In the genomic region with DNA sequence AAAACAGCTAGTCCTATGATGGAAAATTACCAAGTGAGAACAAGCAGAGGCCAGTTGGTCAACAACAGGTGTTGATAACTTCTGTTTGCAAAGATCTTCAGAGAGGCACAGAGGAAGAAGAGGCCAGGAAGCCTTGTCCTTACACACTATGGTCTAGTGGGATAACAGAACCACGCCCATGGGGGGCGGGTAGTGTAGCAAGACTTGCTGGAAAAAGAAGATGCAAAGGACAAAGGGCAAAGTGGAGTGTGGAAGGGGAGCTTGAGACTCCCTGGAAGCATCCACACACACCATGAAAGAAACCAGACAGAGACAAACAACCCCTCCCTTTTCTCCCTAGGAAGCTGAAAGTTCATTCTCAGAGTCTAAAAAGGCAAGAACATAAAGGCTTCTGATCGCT, we compare ENCODE assay signal across 22 mouse cellular contexts. TPM values are rescaled to one million over a fixed set of nuclear protein-coding genes. Genes with fewer than 3 reads are reported as not detected.
DNase-seq lines count a peak whose midpoint lies in the region; ATAC-seq and TF ChIP-seq lines count a peak whose summit lies in the region.
"Had no signal": no experiment of that assay in that cellular context is flagged by ENCODE, and none has a peak within 500 bp of the region (broad histone marks: within the 10 kb centered on the region; RNA-seq: fewer than 3 reads in every experiment).

No protein-coding gene starts in this region.

- TF ChIP-seq EP300 in ES-Bruce4 (IDR thresholded peaks at IDR 0.05; ENCODE audit: insufficient read depth, low read depth, low read length): no peak

- H3K27ac ChIP-seq in ES-Bruce4 (ENCODE audit: insufficient read depth, low read length): peak overlapping the region; percentile 51
- H3K27ac ChIP-seq in ES-E14 (ENCODE audit: insufficient read depth, low read depth, low read length, poor library complexity, severe bottlenecking): peak overlapping the region; percentile 34; the same call in 1 of the 2 replicates
- peak overlapping the region; percentile 54; the same call in 1 of the 2 replicates for H3K27ac ChIP-seq in liver, embryonic 13.5 days
- H3K27ac ChIP-seq: embryonic facial prominence, embryonic 12.5 days; left cerebral cortex, adult 2 months; limb, embryonic 12.5 days had no signal

- no peaks in the 10 kb centered on the region for H3K27me3 ChIP-seq in ES-Bruce4 (ENCODE audit: control insufficient read depth, insufficient read depth, low read length, poor library complexity, severe bottlenecking)
- H3K27me3 ChIP-seq in liver, embryonic 13.5 days: no peaks in the 10 kb centered on the region
- H3K27me3 ChIP-seq: embryonic facial prominence, embryonic 12.5 days; limb, embryonic 12.5 days; Patski had no signal

- no peak for TF ChIP-seq POLR2A in ES-Bruce4 (IDR thresholded peaks at IDR 0.05; ENCODE audit: insufficient read depth, low read length)

- DNase-seq in kidney, postnatal 14 days: peak; percentile 57
- DNase-seq in kidney, adult 9 months: no peak
- DNase-seq in ES-E14 (ENCODE audit: low read depth, low spot score): no peak
- peak; percentile 60 for DNase-seq in liver, embryonic 13.5 days
- DNase-seq in layer of hippocampus, adult 11-12 months (ENCODE audit: low spot score): no peak
- no peak for DNase-seq in left cerebral cortex, postnatal 36 days (ENCODE audit: low spot score in 2 of 2)
- DNase-seq: adrenal gland, postnatal 36 days; cerebellum, adult 8-10 months; forebrain, postnatal 0 days; kidney, adult 8-10 months; lung, embryonic 14.5 days; midbrain, embryonic 14.5 days; retina, postnatal 1 day; right cerebral cortex, postnatal 4 days had no signal

- no peak for TF ChIP-seq CTCF in ES-Bruce4 (IDR thresholded peaks at IDR 0.05; ENCODE audit: low read depth, low read length)

- intact Hi-C loops in left cerebral cortex, postnatal 36 days (cut with DNase I): no loop called here

- no peak for ATAC-seq in liver, embryonic 13.5 days (ENCODE audit: low read depth)
- ATAC-seq: forebrain, postnatal 0 days; hindbrain, embryonic 16.5 days; Patski had no signal

- H3K36me3 ChIP-seq in ES-Bruce4 (ENCODE audit: control insufficient read depth, insufficient read depth, low read length, poor library complexity, severe bottlenecking) (peaks cover 2% of the 10 kb centered on the region; the same call in 1 of the 2 replicates), ES-E14 (ENCODE audit: control insufficient read depth, insufficient read depth, low read length, poor library complexity, severe bottlenecking) (0 out of 2 replicates have a peak, but pooled peaks cover 4% of the 10 kb centered on the region)
- H3K36me3 ChIP-seq in liver, embryonic 13.5 days: peaks cover 3% of the 10 kb centered on the region; the same call in 1 of the 2 replicates

- H3K4me2 ChIP-seq in liver, embryonic 13.5 days: peak overlapping the region; percentile 48
- H3K4me2 ChIP-seq: embryonic facial prominence, embryonic 12.5 days; limb, embryonic 12.5 days; lung, embryonic 14.5 days had no signal

- H3K9me3 ChIP-seq in ES-Bruce4 (replicated peaks; ENCODE audit: control insufficient read depth, insufficient read depth, low read length, poor library complexity, severe bottlenecking): no peaks in the 10 kb centered on the region
- no peaks in the 10 kb centered on the region for H3K9me3 ChIP-seq in ES-E14 (ENCODE audit: control insufficient read depth, insufficient read depth, low read depth, low read length)
- no peaks in the 10 kb centered on the region for H3K9me3 ChIP-seq in liver, embryonic 13.5 days (replicated peaks)
- H3K9me3 ChIP-seq: embryonic facial prominence, embryonic 12.5 days; limb, embryonic 12.5 days had no signal

- H3K9ac ChIP-seq in ES-Bruce4 (ENCODE audit: low read depth, poor library complexity, severe bottlenecking) (no peak overlapping the region), ES-E14 (ENCODE audit: insufficient read depth, low read depth, low read length, poor library complexity, severe bottlenecking) (no peak overlapping the region)
- H3K9ac ChIP-seq in liver, embryonic 13.5 days: peak overlapping the region; percentile 8; the same call in 1 of the 2 replicates
- H3K9ac ChIP-seq: embryonic facial prominence, embryonic 12.5 days; forebrain, postnatal 0 days; limb, embryonic 12.5 days; lung, embryonic 14.5 days had no signal

- no peak overlapping the region for H3K4me3 ChIP-seq in ES-Bruce4 (ENCODE audit: low read depth, low read length)
- H3K4me3 ChIP-seq in ES-E14 (ENCODE audit: insufficient read depth in 1 of 2, low read depth in 1 of 2, low read length in 2 of 2, poor library complexity in 1 of 2, severe bottlenecking in 1 of 2): no peak overlapping the region
- no peak overlapping the region for H3K4me3 ChIP-seq in liver, embryonic 13.5 days (replicated peaks)
- H3K4me3 ChIP-seq: embryonic facial prominence, embryonic 12.5 days; left cerebral cortex, adult 2 months; limb, embryonic 12.5 days had no signal

- peaks cover 1% of the 10 kb centered on the region for H3K4me1 ChIP-seq in ES-Bruce4 (ENCODE audit: control insufficient read depth, insufficient read depth, low read length)
- peaks cover 12 to 13% of the 10 kb centered on the region in 2 experiments for H3K4me1 ChIP-seq in ES-E14 (ENCODE audit: control insufficient read depth in 2 of 2, insufficient read depth in 2 of 2, low read length in 2 of 2, poor library complexity in 1 of 2)
- peaks cover 82% of the 10 kb centered on the region for H3K4me1 ChIP-seq in liver, embryonic 13.5 days (replicated peaks)

- in situ Hi-C loops in ES-E14 (cut with MboI; ENCODE audit: low sequenced_read_pairs in 2 of 2, unreplicated experiment in 2 of 2): no loop called here

- 34% methylated on average over 3 of the region's 3 CpGs for WGBS in liver, embryonic 13.5 days (ENCODE audit: insufficient replicate concordance)

TF ChIP-seq in ES-E14, 5 proteins besides CTCF, POLR2A, EP300 and RAD21:
- TF ChIP-seq ZNF384 (IDR thresholded peaks at IDR 0.05; ENCODE audit: low read depth, low read length) (no peak), MAFK (IDR thresholded peaks at IDR 0.05; ENCODE audit: insufficient read depth, low read depth, low read length) (no peak), HCFC1 (IDR thresholded peaks at IDR 0.05; ENCODE audit: borderline replicate concordance, insufficient read depth, low read length) (no peak), ZC3H11A (IDR thresholded peaks at IDR 0.05; ENCODE audit: borderline replicate concordance, low read depth, low read length) (no peak), CHD2 (IDR thresholded peaks at IDR 0.05; ENCODE audit: low read depth, low read length) (no peak)

RNA-seq across cellular contexts. Expression of a gene that starts 3.8 kb away (rescaled TPM):
- polyA plus RNA-seq in ES-Bruce4 (2011; ENCODE audit: insufficient read depth, insufficient read length, low read depth, missing spikeins): 68.6 and 71.0 TPM in 2 replicates
- 62.7 and 72.4 TPM in 2 replicates for total RNA-seq in ES-E14 (2012; rRNA removed)
- 10.0 and 11.7 TPM in 2 replicates for polyA plus RNA-seq in liver, embryonic 13.5 days (2015; fragmentation: Nextera tagmentation; extraction: Ambion mirVana)
- 10 to 100 TPM; 57.6 to 70.1 TPM for total RNA-seq in left cerebral cortex, postnatal 36 days (2021)

RNA-seq across cellular contexts. Expression of a gene that starts 36.1 kb away (rescaled TPM):
- 10.8 and 13.6 TPM in 2 replicates for polyA plus RNA-seq in ES-Bruce4 (2011; ENCODE audit: insufficient read depth, insufficient read length, low read depth, missing spikeins)
- 16.4 and 21.6 TPM in 2 replicates for total RNA-seq in ES-E14 (2012; rRNA removed)
- polyA plus RNA-seq in liver, embryonic 13.5 days (2015; fragmentation: Nextera tagmentation; extraction: Ambion mirVana): 4.0 TPM in 2 replicates
- 1 to 10 TPM; 2.5 to 4.2 TPM for total RNA-seq in left cerebral cortex, postnatal 36 days (2021)
- total RNA-seq: megakaryocyte progenitor cell, adult 5-6 weeks; neutrophil, adult 5-6 weeks had no signal

RNA-seq across cellular contexts. Expression of a gene that starts 39.8 kb away (rescaled TPM):
- polyA plus RNA-seq in ES-Bruce4 (2011; ENCODE audit: insufficient read depth, insufficient read length, low read depth, missing spikeins): 11.0 and 12.5 TPM in 2 replicates
- total RNA-seq in ES-E14 (2012; rRNA removed): 22.9 and 43.7 TPM in 2 replicates
- polyA plus RNA-seq in liver, embryonic 13.5 days (2015; fragmentation: Nextera tagmentation; extraction: Ambion mirVana): 1.5 and 1.6 TPM in 2 replicates
- 1 to 10 TPM; 4.8 to 6.2 TPM for total RNA-seq in left cerebral cortex, postnatal 36 days (2021)

RNA-seq across cellular contexts. Expression of a gene that starts 46.4 kb away (rescaled TPM):
- 211 and 233 TPM in 2 replicates for polyA plus RNA-seq in ES-Bruce4 (2011; ENCODE audit: insufficient read depth, insufficient read length, low read depth, missing spikeins)
- total RNA-seq in ES-E14 (2012; rRNA removed): 153 and 165 TPM in 2 replicates
- polyA plus RNA-seq in liver, embryonic 13.5 days (2015; fragmentation: Nextera tagmentation; extraction: Ambion mirVana): 75.0 and 85.0 TPM in 2 replicates
- 10 to 100 TPM; 73.5 to 82.2 TPM for total RNA-seq in left cerebral cortex, postnatal 36 days (2021)

Comparison
In these comparisons a context has a peak if more than half of its experiments do, and no peak if none do; other contexts are left out.
1. DNase-seq: peak in kidney, postnatal 14 days (single experiment) and liver, embryonic 13.5 days (single experiment); none in kidney, adult 9 months (single experiment), ES-E14 (single experiment), layer of hippocampus, adult 11-12 months (single experiment) and left cerebral cortex, postnatal 36 days (0 of 2).
2. Peak in every context shown above with its lines, with median percentiles within 50 percentile points of each other: H3K27ac ChIP-seq.